Mouse (Mus musculus): ENCODE measurements around the gene Il2. TPM values are rescaled to one million over a fixed set of nuclear protein-coding genes. Genes with fewer than 3 reads are reported as not detected.

The Il2 gene
- 0.59 and 0.97 TPM in 2 replicates for polyA plus RNA-seq (2016; fragmentation: Nextera tagmentation; extraction: Ambion mirVana)

DNA sequence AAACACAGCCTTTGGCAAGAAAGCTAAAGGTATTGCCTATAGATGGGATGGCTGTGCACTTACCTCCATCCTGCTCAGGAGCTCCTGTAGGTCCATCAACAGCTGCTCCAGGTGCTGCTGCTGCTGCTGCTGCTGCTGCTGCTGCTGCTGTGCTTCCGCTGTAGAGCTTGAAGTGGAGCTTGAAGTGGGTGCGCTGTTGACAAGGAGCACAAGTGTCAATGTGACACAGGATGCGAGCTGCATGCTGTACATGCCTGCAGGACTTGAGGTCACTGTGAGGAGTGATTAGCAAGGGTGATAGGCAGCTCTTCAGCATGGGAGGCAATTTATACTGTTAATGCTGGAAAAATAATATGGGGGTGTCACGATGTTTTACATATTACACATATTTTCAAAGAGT, at the start of gene Il2:
Gene Il2, minus strand, starts transcription at position 305 of the 400 bp plus-strand sequence.
- no peaks in the 10 kb centered on the region; the same call in 1 of the 2 replicates for H3K4me1 ChIP-seq (replicated peaks)
- H3K27ac ChIP-seq = no peak within 1 kb of the TSS
- H3K9me3 ChIP-seq = no peaks in the 10 kb centered on the region
- H3K36me3 ChIP-seq = no peaks in the 10 kb centered on the region
- no peak for ATAC-seq (ENCODE audit: insufficient number of reproducible peaks, insufficient read depth, low FRiP score, low TSS enrichment, low read depth)
- WGBS = 83% methylated on average over 4 of the region's 4 CpGs
- H3K4me2 ChIP-seq = no peak within 1 kb of the TSS
- no peak within 1 kb of the TSS for H3K9ac ChIP-seq (replicated peaks)
- no peaks in the 10 kb centered on the region for H3K27me3 ChIP-seq
- H3K4me3 ChIP-seq (replicated peaks) = no peak within 1 kb of the TSS

- H3K9me3 ChIP-seq = no peaks in the 10 kb centered on the region
- no peaks in the 10 kb centered on the region for H3K27me3 ChIP-seq
- no peak overlapping the region for H3K4me2 ChIP-seq
- no peaks in the 10 kb centered on the region for H3K4me1 ChIP-seq (replicated peaks)
- WGBS = 71% methylated on average over 10 of the region's 10 CpGs
- H3K9ac ChIP-seq (replicated peaks) = no peak overlapping the region
- no peaks in the 10 kb centered on the region for H3K36me3 ChIP-seq
- no peak overlapping the region for H3K4me3 ChIP-seq (replicated peaks)
- ATAC-seq (ENCODE audit: insufficient number of reproducible peaks, insufficient read depth, low FRiP score, low TSS enrichment, low read depth) = no peak
- no peak overlapping the region for H3K27ac ChIP-seq
These were observed 49.2 kb upstream of the Il2 start for GRCm38 (mm10) chr3:37174711-37175572.

DNA sequence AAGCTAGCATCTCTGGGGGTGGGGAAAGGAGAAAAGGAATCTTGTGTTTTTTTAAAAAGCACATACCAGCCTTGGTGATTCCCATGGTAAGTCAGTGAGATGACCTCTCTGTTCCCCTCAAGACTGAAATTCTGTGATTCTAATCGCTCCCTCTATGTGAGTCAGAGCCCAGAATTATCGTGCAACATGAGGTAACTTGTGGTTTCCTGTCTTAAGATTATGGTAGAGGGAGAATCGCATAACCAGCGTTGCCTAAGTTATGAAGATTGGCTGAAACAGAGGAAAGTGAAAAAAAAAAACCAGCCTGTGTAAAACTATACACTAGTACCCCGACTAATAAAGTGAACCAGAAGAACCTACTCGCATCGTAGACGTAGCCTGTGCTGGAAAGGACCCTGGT, 47.5 kb upstream of the Il2 start:
- H3K9ac ChIP-seq (replicated peaks) = no peak overlapping the region
- no peaks in the 10 kb centered on the region for H3K4me1 ChIP-seq (replicated peaks)
- no peak overlapping the region for H3K4me3 ChIP-seq (replicated peaks)
- H3K27me3 ChIP-seq = no peaks in the 10 kb centered on the region
- 87% methylated on average over 8 of the region's 8 CpGs for WGBS
- H3K4me2 ChIP-seq = no peak overlapping the region
- H3K36me3 ChIP-seq = no peaks in the 10 kb centered on the region
- H3K27ac ChIP-seq = no peak overlapping the region
- ATAC-seq (ENCODE audit: insufficient number of reproducible peaks, insufficient read depth, low FRiP score, low TSS enrichment, low read depth) = no peak
- H3K9me3 ChIP-seq = no peaks in the 10 kb centered on the region

DNA sequence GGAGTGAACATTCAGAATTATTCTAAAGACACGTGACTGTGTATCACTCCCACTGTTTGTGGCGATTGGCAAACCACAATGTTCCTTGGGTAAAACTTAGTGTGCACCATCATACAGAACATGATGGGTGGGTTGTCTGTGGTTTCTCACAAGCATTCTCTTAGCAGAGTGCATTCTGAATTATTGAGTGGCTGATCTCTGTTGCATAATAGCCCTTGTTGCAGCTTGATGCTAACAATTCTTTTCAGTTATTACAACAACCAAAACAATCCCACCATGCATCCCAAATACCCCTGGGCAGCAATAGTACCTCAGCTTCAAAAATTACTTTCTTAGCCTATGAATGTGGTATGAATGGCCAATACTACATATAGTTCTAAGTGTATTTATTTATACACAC, 43.5 kb upstream of the Il2 start:
- Histone ChIP-seq H3K4me3 (replicated peaks) (no peak overlapping the region), H3K9me3 (no peaks in the 10 kb centered on the region), H3K27ac (no peak overlapping the region), H3K27me3 (no peaks in the 10 kb centered on the region), H3K9ac (replicated peaks) (no peak overlapping the region), H3K36me3 (no peaks in the 10 kb centered on the region), H3K4me1 (replicated peaks) (no peaks in the 10 kb centered on the region), H3K4me2 (no peak overlapping the region)
- WGBS = 95% methylated on average over 2 of the region's 2 CpGs
- no peak for ATAC-seq (ENCODE audit: insufficient number of reproducible peaks, insufficient read depth, low FRiP score, low TSS enrichment, low read depth)

- 76% methylated on average over 4 of the region's 4 CpGs for WGBS
These were observed 35.3 kb upstream of the Il2 start for GRCm38 (mm10) chr3:37161096-37161495.

GRCm38 (mm10) chr3:37158246-37158645, 32.5 kb upstream of the Il2 start:
- H3K27ac ChIP-seq = no peak overlapping the region
- ATAC-seq (ENCODE audit: insufficient number of reproducible peaks, insufficient read depth, low FRiP score, low TSS enrichment, low read depth) = no peak
- 87% methylated on average over 3 of the region's 3 CpGs for WGBS

More at GRCm38 (mm10) chr3:37161096-37161495, 35.3 kb upstream of the Il2 start:
- Histone ChIP-seq H3K4me3 (replicated peaks) (no peak overlapping the region), H3K4me1 (replicated peaks) (no peaks in the 10 kb centered on the region), H3K36me3 (no peaks in the 10 kb centered on the region), H3K27me3 (no peaks in the 10 kb centered on the region), H3K9ac (replicated peaks) (no peak overlapping the region), H3K9me3 (no peaks in the 10 kb centered on the region), H3K4me2 (no peak overlapping the region), H3K27ac (no peak overlapping the region)
- ATAC-seq (ENCODE audit: insufficient number of reproducible peaks, insufficient read depth, low FRiP score, low TSS enrichment, low read depth) = no peak

DNA sequence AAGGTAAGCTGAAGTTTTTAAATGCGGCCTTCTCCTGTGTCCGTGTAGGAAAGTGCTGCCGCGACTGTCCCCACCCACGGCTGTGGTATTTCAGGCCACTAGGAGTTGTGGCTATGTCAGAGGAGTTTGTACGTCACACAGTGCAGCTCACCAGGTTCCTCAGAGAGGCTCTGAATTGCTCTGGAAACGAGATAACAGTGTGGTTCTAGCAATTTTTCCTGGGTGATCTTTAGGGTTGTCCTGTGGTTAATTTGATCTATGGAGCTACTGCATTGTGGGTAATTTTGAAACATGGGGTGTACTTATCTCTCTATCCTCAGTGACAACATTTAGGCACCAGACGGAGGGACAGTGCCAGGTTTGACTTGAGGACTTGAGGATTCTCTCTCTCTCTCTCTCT, 31.3 kb upstream of the Il2 start:
- ATAC-seq (ENCODE audit: insufficient number of reproducible peaks, insufficient read depth, low FRiP score, low TSS enrichment, low read depth) = no peak
- H3K4me1 ChIP-seq (replicated peaks) = no peaks in the 10 kb centered on the region
- no peak overlapping the region for H3K9ac ChIP-seq (replicated peaks)
- H3K36me3 ChIP-seq = no peaks in the 10 kb centered on the region
- 73% methylated on average over 8 of the region's 8 CpGs for WGBS
- H3K4me3 ChIP-seq (replicated peaks) = no peak overlapping the region
- H3K9me3 ChIP-seq = no peaks in the 10 kb centered on the region
- no peak overlapping the region for H3K4me2 ChIP-seq
- no peak overlapping the region for H3K27ac ChIP-seq
- no peaks in the 10 kb centered on the region for H3K27me3 ChIP-seq

More at GRCm38 (mm10) chr3:37158246-37158645, 32.5 kb upstream of the Il2 start:
- Histone ChIP-seq H3K27me3 (no peaks in the 10 kb centered on the region), H3K4me3 (replicated peaks) (no peak overlapping the region), H3K9me3 (no peaks in the 10 kb centered on the region), H3K4me1 (replicated peaks) (no peaks in the 10 kb centered on the region), H3K9ac (replicated peaks) (no peak overlapping the region), H3K4me2 (no peak overlapping the region), H3K36me3 (no peaks in the 10 kb centered on the region)

DNA sequence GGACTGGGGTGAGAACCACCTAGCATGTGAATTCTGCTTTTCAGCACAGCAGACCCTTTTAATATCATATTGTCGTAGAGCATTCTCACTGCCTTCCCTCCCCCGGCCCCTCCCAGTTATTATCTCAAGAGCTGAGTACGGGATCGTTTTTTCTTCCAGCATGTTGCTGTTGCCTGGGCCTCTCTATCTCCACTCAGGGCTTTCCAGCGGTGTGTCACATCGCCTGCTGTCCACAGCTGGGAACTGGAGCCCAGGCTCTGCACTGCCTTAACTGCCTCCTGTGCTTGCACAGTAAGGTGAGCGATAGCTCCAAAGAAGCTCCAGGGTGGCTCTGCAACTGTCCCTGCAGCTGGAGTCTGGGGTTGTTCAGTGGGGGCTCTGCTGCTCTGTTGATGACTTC, 28.6 kb upstream of the Il2 start:
- 83% methylated on average over 7 of the region's 7 CpGs for WGBS
- Histone ChIP-seq H3K27ac (no peak overlapping the region), H3K4me2 (no peak overlapping the region), H3K9me3 (no peaks in the 10 kb centered on the region), H3K4me1 (replicated peaks) (no peaks in the 10 kb centered on the region), H3K27me3 (no peaks in the 10 kb centered on the region), H3K9ac (replicated peaks) (no peak overlapping the region), H3K36me3 (no peaks in the 10 kb centered on the region), H3K4me3 (replicated peaks) (no peak overlapping the region)
- ATAC-seq (ENCODE audit: insufficient number of reproducible peaks, insufficient read depth, low FRiP score, low TSS enrichment, low read depth) = no peak

- no peaks in the 10 kb centered on the region for H3K9me3 ChIP-seq
- H3K27ac ChIP-seq = no peak overlapping the region
- no peak overlapping the region for H3K4me3 ChIP-seq (replicated peaks)
- 96% methylated on average over 7 of the region's 7 CpGs for WGBS
- H3K36me3 ChIP-seq = no peaks in the 10 kb centered on the region
- H3K4me1 ChIP-seq (replicated peaks) = no peaks in the 10 kb centered on the region
- H3K9ac ChIP-seq (replicated peaks) = no peak overlapping the region
- no peak for ATAC-seq (ENCODE audit: insufficient number of reproducible peaks, insufficient read depth, low FRiP score, low TSS enrichment, low read depth)
- no peak overlapping the region for H3K4me2 ChIP-seq
- H3K27me3 ChIP-seq = no peaks in the 10 kb centered on the region
These were observed 27.2 kb upstream of the Il2 start for GRCm38 (mm10) chr3:37153004-37153403.

DNA sequence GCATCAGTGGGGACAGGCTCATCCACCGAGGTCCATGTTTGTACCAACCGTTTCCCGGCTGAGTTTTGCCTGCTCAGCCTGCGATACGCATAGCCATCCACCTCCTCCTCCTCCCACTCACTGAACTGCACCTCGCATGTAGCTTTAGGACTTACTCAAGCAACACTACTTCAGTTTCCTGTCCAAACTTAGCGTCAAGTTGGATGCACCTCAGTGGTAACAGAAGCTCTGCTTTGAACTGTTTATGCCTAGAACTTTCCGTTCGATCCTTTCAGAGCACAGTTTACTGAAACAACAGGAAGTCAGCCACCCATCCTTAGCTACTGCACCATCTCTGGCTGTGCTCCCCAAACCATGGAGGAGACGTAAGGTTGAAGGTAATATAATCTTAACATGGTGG, 26.5 kb upstream of the Il2 start:
- Histone ChIP-seq H3K9ac (replicated peaks) (no peak overlapping the region), H3K27me3 (no peaks in the 10 kb centered on the region), H3K4me1 (replicated peaks) (peaks cover under 1% of the 10 kb centered on the region; the same call in 1 of the 2 replicates), H3K9me3 (no peaks in the 10 kb centered on the region), H3K27ac (no peak overlapping the region), H3K4me2 (no peak overlapping the region), H3K4me3 (replicated peaks) (no peak overlapping the region), H3K36me3 (no peaks in the 10 kb centered on the region)
- WGBS = 88% methylated on average over 10 of the region's 10 CpGs
- ATAC-seq (ENCODE audit: insufficient number of reproducible peaks, insufficient read depth, low FRiP score, low TSS enrichment, low read depth) = no peak

GRCm38 (mm10) chr3:37146810-37147209, 21.1 kb upstream of the Il2 start:
- no peak overlapping the region for H3K4me3 ChIP-seq (replicated peaks)
- H3K9ac ChIP-seq (replicated peaks) = no peak overlapping the region
- H3K4me1 ChIP-seq (replicated peaks) = peaks cover 11% of the 10 kb centered on the region
- H3K27me3 ChIP-seq = no peaks in the 10 kb centered on the region
- no peaks in the 10 kb centered on the region for H3K36me3 ChIP-seq
- no peak; the same call in 1 of the 2 replicates for ATAC-seq (ENCODE audit: insufficient number of reproducible peaks, insufficient read depth, low FRiP score, low TSS enrichment, low read depth)
- peak overlapping the region; percentile 15; the same call in 1 of the 2 replicates for H3K4me2 ChIP-seq
- no peak overlapping the region for H3K27ac ChIP-seq
- WGBS = 56% methylated on average over 7 of the region's 7 CpGs
- no peaks in the 10 kb centered on the region for H3K9me3 ChIP-seq

DNA sequence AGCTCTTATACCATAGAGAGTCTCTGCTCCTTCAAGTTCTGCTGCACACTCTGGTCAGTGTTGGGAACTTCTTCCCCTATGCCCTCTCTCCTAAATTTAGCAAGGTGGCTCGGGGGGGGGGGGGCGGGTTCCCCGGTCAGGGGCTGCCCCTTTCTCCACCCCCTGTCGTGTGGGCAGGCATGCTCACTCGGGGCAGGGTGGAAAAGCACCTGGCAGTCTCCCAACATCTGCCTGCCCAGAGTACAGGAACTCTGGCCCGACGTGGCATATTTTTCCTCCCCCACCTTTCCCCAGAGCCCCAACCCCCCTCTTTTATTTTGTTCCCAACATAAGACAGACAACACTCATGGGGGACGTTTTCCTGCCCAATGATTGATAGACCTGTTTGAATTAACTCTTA, 20.6 kb upstream of the Il2 start:
- H3K9me3 ChIP-seq = no peaks in the 10 kb centered on the region
- no peak for ATAC-seq (ENCODE audit: insufficient number of reproducible peaks, insufficient read depth, low FRiP score, low TSS enrichment, low read depth)
- peaks cover 11% of the 10 kb centered on the region for H3K4me1 ChIP-seq (replicated peaks)
- no peak overlapping the region for H3K27ac ChIP-seq
- no peaks in the 10 kb centered on the region for H3K36me3 ChIP-seq
- no peaks in the 10 kb centered on the region for H3K27me3 ChIP-seq
- H3K4me2 ChIP-seq = peak overlapping the region; percentile 15; the same call in 1 of the 2 replicates
- H3K9ac ChIP-seq (replicated peaks) = no peak overlapping the region
- H3K4me3 ChIP-seq (replicated peaks) = no peak overlapping the region
- WGBS = 28% methylated on average over 8 of the region's 8 CpGs

Measured in limb, embryonic 12.5 days (tissue).